Mouse (Mus musculus) activated CD4-positive, CD25-positive, alpha-beta regulatory T cell, adult 4 months (primary cell): Measurements from ENCODE around the gene Tmem267. TPM values are rescaled to one million over a fixed set of nuclear protein-coding genes. Genes with fewer than 3 reads are reported as not detected.
"Not testable (repeated sequence)": the region's sequence is repeated elsewhere in the genome, so short reads cannot be mapped to it uniquely, and the experiment has no call there.

Experiments
- ATAC-seq: one replicate; pipeline ENCODE4 v1.8.0; 2017
- polyA plus RNA-seq, 2 experiments: library from polyadenylated mRNA; unstranded; fragments of 100-300 nt; shearing (Covaris generic); gene quantifications; one replicate each; pipeline ENCODE4 v1.2.1; 2017

Tmem267 gene
- polyA plus RNA-seq, 2 experiments from 2014 or later, result 2.6 to 3.1 TPM

DNA sequence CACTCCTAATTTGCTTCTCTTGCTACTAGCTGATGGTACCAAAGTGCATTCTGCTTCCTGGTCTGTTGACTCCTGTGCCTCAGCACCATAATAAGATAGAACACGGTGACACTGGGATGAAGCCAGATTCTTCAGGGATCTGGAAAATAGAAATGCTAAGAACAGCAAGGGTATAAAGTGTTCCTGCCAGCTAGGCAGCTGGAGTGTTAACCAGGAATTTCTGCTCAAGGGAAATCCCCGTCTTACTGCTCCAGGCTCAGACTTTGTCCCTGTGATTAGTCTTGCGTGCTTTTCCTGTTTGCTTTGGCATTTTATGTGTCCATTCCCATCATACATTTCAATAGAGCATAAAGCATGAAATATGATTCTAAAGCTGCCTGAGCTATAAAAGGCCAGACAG lies 131.9 kb downstream of the Tmem267 start:
- no peak for ATAC-seq

DNA sequence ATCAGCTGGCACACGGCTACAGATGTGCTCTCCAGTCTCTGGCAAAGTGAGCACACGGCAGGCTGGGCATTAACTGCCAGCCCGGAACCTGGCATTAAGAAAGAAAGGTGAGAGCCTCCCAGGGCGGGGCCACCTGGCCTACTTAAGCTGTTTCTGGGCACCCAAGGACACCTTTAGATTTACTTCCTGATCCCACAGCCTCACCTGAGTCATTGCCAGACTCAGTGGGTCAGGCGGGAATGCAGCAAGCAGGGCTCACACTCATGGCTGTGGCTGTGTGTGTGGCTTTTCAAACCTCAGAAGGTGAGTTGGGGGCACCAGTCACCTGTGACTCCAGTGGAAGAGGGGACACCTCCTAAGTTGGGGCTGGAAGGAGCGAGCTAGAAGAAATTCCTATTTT lies 135.8 kb downstream of the Tmem267 start, which contains the start of gene Ccl28:
Gene Ccl28, plus strand, starts transcription at position 186 of the 400 bp plus-strand sequence.
- no peak for ATAC-seq

DNA sequence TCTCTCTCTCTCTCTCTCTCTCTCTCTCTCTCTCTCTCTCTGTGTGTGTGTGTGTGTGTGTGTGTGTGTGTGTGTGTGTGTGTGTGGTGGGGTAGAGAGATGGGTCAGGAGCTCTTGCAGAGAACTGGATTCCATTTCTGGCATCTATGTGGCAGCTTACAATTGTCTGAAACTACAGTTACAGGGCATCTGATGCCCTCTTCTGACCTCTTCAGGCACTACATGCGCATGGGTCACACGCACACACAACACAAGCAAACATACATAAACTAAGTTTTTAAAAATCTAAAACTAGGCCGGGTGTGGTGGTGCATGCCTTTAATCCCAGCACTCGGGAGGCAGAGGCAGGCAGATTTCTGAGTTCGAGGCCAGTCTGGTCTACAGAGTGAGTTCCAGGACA lies 138.1 kb downstream of the Tmem267 start:
- not testable (repeated sequence) for ATAC-seq

DNA sequence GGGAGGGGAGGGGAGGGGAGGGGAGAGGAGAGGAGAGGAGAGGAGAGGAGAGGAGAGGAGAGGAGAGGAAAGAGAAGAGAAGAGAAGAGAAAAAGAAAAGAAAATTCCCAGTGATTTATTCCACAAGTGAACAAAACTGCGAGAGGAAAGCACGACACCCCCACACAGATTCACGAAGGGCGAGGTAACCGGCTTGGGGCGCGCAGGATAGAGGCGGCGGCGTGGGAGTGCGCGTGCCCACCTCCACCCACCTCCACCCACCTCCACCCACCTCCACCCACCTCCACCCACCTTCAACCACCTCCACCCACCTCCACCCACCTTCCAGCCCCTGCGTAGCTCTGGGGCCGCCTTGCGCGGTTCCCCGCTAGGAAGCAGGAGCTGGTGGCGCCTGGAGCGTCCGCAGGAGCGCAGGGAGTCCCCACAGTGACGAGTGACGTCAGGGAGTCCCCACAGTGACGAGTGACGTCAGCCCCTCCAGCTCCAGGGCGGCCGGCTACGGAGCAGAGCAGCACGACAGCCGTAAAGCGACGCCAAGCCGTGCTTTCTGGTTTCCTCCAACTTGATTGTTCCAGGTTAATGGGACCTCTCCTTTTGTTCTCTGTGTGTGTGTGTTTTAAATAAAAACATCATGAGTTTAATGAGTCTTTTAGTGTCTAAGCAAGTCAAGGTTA lies 143.8 kb downstream of the Tmem267 start:
- peak; percentile 88 for ATAC-seq

DNA sequence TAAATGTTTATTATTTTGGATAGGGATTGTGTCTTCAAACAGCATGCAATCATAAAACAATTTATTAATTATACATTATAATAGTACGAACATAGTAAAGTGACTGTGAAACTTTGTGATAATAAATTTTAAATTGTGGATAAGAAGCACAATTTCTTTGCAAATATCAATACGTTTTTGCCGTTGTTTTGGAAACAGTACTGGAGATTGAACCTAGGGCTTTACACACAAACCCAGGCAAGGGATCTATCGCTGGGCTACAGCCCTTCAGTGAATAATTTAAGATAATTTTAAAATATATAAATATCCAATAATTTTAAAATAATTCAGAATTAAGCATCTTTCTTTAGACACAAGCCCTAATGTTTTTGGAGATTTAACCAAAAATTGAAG lies 144.3 kb downstream of the Tmem267 start:
- no peak for ATAC-seq

DNA sequence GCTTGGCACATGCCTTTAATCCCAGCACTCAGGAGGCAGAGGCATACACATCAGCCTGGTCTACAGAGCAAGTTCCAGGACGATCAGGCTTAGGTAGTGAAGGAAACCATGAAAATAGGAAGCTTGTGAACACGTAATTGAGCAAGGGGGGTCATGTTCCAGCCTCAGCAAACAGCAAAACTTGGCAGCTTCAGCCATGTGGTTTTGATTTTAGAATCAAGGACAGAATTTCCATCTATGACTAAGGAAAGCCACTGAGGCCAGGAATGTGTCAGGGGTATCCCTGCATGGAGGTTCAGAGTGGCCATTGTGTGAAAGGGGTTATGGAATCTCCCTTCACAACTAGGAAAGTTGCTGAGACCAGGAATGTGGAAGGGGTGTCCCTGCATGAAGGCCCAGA lies 147.7 kb downstream of the Tmem267 start:
- no peak for ATAC-seq

DNA sequence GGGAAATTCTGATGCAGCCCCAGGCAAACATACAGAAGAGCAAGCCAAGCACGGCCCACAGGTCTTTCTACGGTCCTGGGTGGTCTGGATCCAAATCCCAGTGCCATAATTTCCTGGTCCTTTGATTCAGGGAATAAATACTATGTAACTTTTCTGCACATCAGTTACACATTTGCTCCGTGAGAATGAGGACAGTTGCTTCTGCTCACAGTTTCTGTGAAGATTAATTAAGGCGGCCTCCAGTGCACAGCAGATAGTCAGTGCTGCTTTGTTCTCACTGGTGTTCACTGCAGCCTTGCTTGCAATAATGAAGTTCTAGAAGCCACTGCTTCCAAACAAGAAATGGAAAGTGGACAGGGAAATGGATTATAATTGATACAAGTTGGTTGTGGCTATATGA lies 150.0 kb downstream of the Tmem267 start:
- no peak for ATAC-seq

DNA sequence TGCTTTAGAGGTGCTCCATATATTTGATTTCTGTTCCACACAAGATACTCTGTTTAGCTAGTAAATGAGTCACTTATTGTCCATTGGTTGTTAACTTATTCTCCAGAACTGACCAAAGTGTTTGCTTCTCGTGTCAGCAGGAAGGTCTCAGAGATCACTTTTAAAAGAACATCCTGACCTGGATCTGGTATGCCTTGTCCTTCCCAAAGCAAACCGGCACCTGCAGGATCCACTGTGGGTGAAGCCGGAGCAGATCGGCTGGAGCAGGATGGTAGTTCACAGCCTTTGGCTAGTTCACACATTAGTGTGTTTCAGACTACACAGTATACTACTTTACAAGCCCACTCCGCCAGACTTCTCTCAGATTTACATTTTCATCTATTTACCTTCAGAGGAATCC lies 150.6 kb downstream of the Tmem267 start:
- no peak for ATAC-seq

DNA sequence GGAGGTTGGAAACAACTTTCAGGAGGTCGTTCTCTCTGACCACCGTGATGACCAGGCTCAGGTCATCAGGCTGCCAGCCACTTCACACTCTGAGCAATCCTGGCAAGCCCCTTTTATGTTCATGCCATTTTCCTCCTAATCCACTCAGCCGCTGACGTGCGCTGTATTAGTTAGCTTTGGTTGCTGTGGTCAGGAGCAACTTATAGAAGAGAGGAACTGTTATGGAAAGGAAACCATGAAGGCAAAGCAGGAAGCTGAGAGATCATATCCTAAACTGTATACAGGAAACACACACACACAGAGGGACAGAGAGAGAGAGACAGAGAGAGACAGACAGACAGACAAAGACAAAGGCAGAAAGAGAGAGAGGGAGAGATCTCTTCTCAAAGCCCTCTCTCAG lies 151.5 kb downstream of the Tmem267 start:
- no peak for ATAC-seq

DNA sequence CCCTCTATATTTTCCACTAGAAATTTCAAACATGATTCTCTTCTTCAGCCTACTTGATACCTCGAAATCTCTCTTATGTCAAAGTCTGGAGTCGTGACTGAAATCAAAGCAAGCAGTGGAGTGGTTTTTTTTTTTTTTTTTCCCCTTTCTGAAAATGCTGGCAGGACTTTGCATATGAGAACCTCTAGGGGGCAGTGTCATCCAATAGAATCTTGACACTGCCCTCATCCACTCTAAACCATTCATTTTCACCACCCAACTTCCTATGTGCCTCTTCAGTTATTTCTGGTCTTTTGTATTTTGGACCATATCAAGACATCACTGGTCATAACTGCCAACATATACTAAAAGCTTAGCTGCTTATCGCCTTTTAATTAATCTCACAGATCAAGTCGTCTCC lies 152.7 kb downstream of the Tmem267 start:
- peak; percentile 77 for ATAC-seq

DNA sequence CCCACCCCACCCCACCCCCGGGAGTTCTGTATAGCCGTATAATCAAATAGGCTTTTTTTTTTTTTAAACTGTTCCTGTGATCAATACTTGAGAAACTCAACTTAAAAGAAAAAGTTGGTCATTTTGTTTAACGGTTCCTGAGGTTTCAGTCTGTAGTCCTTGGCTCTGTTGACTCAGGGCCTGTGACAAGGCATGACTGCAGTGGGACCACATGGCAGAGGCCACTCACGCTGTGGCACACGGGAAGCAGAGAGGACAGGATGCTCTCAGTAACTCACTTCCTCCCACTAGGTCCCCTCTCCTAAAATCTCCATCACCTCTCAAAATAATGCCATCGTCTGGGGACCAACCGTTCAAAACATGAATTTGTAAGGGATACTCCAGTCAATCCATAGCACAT lies 153.3 kb downstream of the Tmem267 start:
- no peak for ATAC-seq

DNA sequence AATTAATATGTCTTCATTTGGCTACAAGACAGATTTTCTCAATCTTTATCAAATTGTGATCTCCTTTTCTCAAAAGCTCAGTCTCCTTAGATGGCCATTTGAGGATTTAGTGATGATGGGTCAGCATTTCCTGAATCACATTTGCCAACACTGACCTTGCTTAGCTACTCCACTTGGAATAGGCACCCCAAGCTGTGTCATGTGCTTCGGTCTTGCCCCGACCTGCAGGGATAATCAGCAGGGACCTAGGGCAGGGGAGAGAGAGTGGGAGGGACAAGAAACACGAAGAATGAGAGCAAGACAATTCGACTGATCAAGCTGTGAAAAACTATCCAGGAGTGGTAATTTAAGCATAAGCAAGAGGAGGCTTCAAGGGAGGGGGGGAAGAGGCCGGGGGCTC lies 156.9 kb downstream of the Tmem267 start:
- ATAC-seq, result no peak

DNA sequence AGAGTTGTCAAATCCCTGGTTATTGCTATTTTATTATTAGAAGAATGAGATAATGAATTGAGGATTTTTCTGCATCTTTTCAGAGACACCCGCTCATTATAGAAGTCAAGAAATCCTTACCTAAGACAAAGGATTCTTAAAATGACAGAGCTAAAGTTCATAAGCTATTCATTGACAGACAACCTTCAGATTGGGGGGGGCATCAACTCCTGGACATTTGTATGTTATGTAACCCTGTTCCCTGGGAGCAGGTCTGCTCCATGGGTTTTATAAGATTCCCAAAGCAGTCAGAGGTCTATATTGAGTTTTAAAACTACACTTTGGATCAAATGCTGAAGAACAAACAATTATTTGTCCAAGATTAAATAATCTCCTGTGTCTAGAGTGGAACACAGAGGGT lies 158.7 kb downstream of the Tmem267 start:
- ATAC-seq, result no peak

DNA sequence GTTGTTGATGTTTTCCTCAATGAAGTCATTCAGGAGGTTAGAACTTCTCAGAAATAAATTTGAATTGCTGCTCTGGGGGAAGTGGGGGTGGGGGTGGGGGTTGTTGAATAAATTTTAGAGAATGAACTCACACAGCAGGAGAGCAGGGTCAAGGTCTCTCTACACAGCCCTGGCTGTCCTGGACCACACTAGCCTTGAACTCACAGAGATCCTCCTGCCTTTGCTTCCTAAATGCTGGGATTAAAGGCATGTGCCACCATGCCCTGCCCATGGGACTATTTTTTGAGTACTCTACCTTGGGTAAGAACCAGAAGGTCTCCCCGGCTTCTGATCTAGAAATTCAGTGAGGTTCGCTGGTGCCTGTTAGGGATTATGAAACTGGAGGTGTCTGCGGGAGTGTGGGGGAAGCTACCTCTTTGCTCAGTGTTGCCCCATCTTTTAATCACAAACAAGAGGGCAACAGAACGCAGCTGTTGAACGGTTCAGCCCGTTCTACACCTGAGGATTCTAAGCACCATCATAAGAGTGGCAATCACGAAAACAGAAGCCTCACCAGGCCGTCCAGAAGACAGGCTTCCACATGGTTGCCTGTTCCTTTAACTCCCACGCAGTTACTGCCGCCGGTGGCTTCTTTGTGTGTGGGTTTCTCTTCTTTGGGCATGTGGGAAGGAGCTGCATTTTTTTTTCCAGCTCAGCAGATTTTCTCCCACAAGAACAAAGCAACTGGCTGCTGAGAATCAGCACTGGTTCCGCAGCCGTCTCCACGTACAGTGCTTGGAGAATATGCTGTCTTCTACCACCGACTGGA lies 161.3 kb downstream of the Tmem267 start:
- ATAC-seq, result no peak

DNA sequence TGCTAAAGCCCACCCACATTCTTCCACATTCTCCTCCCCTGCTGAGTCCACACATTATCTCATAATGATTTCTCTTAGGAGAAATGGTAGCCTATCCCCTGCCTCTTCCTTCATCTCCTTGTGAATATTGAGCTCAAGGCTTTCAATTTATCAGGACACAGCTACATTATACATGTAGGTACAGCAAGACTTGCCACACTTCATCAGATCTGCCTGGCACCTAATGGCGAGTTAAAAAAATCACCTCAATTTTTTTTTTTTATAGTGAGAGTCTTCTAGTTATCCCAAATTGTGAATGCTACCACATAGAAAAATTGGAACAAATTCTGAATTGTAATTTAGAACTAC lies 161.8 kb downstream of the Tmem267 start:
- no peak for ATAC-seq

DNA sequence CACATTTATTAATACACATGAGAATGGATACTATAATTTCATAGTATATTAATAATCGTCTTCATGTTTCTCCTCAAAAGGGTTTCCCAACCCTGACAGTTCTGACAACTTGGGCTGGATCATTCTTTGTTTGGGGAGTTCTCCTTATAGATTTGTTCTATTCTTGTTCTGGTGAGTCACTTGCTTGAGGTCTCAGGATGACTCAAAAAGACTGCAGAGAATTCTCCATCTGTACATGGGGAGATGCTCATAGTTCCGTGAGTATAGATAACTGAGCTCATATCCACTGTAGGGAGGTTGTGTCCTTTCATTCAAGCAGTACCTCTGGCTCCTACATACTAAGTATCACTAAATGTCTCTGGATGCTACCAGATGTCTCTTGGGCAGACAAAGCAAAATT lies 166.9 kb downstream of the Tmem267 start:
- ATAC-seq, result no peak

DNA sequence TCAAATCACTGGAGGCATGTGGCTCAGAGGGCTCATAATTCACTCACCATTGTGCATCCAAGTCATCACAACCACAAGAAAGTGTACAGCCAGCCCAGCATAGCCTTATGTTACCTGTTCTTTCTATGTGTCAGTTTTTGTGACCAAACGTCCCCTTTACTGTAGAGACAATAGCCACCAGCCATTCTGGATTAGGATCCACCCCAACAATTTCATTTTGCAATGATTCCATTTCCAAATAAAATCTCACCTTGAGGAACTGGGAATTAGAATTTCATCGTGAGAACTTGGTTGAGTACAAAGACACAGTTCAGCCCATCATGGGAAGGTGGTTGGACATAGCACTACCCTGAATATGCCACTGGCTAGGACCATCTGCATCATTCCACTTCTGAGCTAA lies 168.4 kb downstream of the Tmem267 start:
- no peak for ATAC-seq

DNA sequence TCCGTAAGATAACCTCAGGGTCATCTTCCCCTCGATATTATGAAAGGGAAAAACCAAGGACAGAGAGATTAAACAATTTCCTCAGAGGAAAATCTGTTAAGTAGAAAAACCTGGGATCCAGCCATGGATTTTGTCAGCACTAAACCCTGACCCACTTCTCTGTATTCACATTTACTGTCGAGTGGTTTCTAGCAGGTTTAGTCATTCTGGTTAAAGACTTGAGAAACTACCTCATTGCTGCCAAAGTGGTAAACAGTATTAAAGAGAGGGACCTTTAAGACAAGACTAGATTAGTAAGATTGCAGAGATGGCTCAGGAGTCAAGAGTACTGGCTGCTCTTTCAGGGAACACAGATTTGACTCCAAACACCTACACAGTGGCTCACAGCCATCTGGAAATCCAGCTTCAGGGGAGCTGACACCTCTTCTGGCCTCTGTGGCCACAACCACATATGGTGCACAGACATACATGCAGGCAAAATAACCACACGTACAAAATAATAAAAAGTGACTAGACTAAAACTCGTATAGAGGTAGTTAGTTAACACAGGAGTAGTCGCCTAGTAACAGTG lies 169.1 kb downstream of the Tmem267 start:
- ATAC-seq, result no peak

Other genes starting within 250 kb of the Tmem267 start
- gene Paip1, start 59.4 kb upstream of the Tmem267 start, polyA plus RNA-seq, result 10 to 100 TPM; 41.4 to 48.2 TPM
- gene 4833420G17Rik, start 25.3 kb upstream of the Tmem267 start, polyA plus RNA-seq, result 10 to 100 TPM; 79.0 to 99.7 TPM
- under 1 TPM in 1 of 2 experiments, not detected in 1; 0.79 TPM for gene 3110070M22Rik, start 344 bp downstream of the Tmem267 start, polyA plus RNA-seq
- under 1 TPM in 1 of 2 experiments, not detected in 1; 0.26 TPM for gene Ccl28, start 135.8 kb downstream of the Tmem267 start, polyA plus RNA-seq
- gene Hmgcs1, start 202.3 kb downstream of the Tmem267 start, polyA plus RNA-seq, result 10 to 100 TPM; 51.0 to 58.3 TPM